Mouse (Mus musculus): Measurements from ENCODE around the gene Neu1. TPM values are rescaled to one million over a fixed set of nuclear protein-coding genes. Genes with fewer than 3 reads are reported as not detected.
"Not testable (repeated sequence)": the region's sequence is repeated elsewhere in the genome, so short reads cannot be mapped to it uniquely, and the experiment has no call there.

Gene Neu1
- polyA plus RNA-seq, 1 experiment = 448 TPM

GRCm38 (mm10) chr17:34959130-34959778 lies 28.2 kb downstream of the Neu1 start, which contains the start of gene Hspa1b:
Hspa1b (minus strand) TSS chr17:34959238.
- peak within 1 kb of the TSS; percentile 98 for H3K27ac ChIP-seq (ENCODE audit: insufficient read depth, low read depth, low read length)
- TF ChIP-seq POLR2A (IDR thresholded peaks at IDR 0.05; ENCODE audit: low read depth, low read length) = peak; percentile 51
- H3K4me1 ChIP-seq (ENCODE audit: control insufficient read depth, insufficient read depth, low read length); H3K36me3 ChIP-seq (ENCODE audit: control insufficient read depth, insufficient read depth, low read length); H3K27me3 ChIP-seq (replicated peaks; ENCODE audit: control insufficient read depth, insufficient read depth, low read length): not testable (repeated sequence)
- H3K4me3 ChIP-seq (ENCODE audit: insufficient read depth, low read depth, low read length) = peak within 1 kb of the TSS; percentile 68
- peak; percentile 96 for DNase-seq
- WGBS = under 1% methylated on average over 29 of the region's 32 CpGs

DNA sequence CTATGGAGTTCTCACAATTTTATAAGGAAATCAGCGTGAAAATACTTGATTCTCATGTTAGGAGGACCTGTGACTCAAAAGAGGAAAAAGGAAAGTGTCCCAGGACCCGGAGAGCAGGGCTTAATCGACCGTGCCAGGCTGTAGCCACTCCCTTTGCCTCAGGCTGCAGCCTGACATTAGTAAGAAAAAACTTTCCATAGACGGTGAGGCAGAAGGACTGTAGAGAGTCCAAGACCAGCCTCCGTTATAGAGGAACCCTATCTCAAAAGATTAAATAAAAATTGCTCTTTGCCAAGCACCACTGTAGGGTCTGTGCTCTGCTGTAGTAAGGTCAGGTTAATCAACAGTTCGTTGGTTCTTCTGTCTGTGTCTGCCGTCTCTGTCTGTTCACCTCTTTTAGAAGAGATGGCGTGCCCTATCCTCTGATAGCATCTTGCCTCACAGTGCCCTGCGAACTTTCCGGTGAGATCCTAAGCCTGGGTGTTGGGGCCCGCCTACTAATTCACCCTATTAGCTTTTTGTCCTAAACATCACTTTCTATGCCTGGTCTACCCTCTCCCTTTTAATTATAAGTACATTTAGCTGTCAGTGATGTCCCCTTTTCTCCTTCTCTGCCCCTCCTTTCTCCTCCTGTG lies 28.9 kb downstream of the Neu1 start:
- H3K4me3 ChIP-seq (ENCODE audit: insufficient read depth, low read depth, low read length) = peak overlapping the region; percentile 24
- TF ChIP-seq CTCF (conservative IDR thresholded peaks at IDR 0.05; ENCODE audit: insufficient read depth, insufficient read length, low read depth, low read length) = no peak
- no peak for TF ChIP-seq POLR2A (IDR thresholded peaks at IDR 0.05; ENCODE audit: low read depth, low read length)
- H3K27ac ChIP-seq (ENCODE audit: insufficient read depth, low read depth, low read length) = peak overlapping the region; percentile 98
- WGBS = 7% methylated on average over 12 of the region's 12 CpGs
- H3K27me3 ChIP-seq (replicated peaks; ENCODE audit: control insufficient read depth, insufficient read depth, low read length) = no peaks in the 10 kb centered on the region
- H3K36me3 ChIP-seq (ENCODE audit: control insufficient read depth, insufficient read depth, low read length) = no peaks in the 10 kb centered on the region
- DNase-seq = peak; percentile 84
- peaks cover 6% of the 10 kb centered on the region; the same call in 1 of the 2 replicates for H3K4me1 ChIP-seq (ENCODE audit: control insufficient read depth, insufficient read depth, low read length)

DNA sequence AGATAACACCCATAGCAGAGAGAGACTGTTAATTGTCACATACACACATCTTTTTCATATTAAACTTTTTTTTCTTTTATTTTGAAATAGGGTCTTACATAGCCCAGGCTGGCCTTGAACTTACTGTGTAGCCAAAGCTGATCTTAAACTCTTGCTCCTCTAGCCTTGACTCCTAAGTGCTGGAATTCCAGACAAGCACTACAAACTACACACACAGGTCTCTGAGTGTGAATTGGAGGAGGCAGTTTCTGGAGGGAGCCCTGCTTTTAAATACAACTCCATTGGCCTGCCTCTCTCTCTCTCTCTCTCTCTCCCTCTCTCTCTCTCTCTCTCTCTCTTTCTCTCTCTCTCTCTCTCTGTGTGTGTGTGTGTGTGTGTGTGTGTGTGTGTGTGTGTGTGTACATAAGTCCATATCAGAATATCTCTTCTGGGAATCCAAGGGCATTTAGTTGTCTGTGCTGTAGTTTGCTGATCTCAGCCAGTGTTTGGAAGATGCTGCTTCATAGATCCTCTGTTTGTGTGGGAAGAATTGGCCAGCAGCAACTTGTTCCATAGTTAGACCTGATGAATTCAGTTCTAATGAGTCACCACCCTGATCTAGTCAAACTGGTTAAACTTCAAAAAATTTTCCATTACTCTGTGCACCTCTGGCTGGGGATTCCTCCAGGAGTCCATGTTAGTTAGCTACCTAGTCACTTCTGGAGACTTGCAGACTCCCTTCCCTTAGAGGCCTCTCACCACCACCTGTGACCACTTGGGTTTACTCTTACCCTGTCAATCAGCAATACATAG lies 29.8 kb downstream of the Neu1 start:
- H3K27ac ChIP-seq (ENCODE audit: insufficient read depth, low read depth, low read length) = peak overlapping the region; percentile 83; the same call in 1 of the 2 replicates
- TF ChIP-seq CTCF (conservative IDR thresholded peaks at IDR 0.05; ENCODE audit: insufficient read depth, insufficient read length, low read depth, low read length) (no peak), POLR2A (IDR thresholded peaks at IDR 0.05; ENCODE audit: low read depth, low read length) (no peak)
- DNase-seq = peak; percentile 60
- H3K36me3 ChIP-seq (ENCODE audit: control insufficient read depth, insufficient read depth, low read length) = no peaks in the 10 kb centered on the region
- H3K4me1 ChIP-seq (ENCODE audit: control insufficient read depth, insufficient read depth, low read length) = peaks cover 9% of the 10 kb centered on the region; the same call in 1 of the 2 replicates
- H3K27me3 ChIP-seq (replicated peaks; ENCODE audit: control insufficient read depth, insufficient read depth, low read length) = no peaks in the 10 kb centered on the region
- no peak overlapping the region for H3K4me3 ChIP-seq (ENCODE audit: insufficient read depth, low read depth, low read length)

GRCm38 (mm10) chr17:34962125-34962524 lies 31.1 kb downstream of the Neu1 start:
- no peak for TF ChIP-seq CTCF (conservative IDR thresholded peaks at IDR 0.05; ENCODE audit: insufficient read depth, insufficient read length, low read depth, low read length)
- no peak for DNase-seq
- H3K36me3 ChIP-seq (ENCODE audit: control insufficient read depth, insufficient read depth, low read length) = no peaks in the 10 kb centered on the region
- no peak overlapping the region for H3K4me3 ChIP-seq (ENCODE audit: insufficient read depth, low read depth, low read length)
- H3K27me3 ChIP-seq (replicated peaks; ENCODE audit: control insufficient read depth, insufficient read depth, low read length) = no peaks in the 10 kb centered on the region
- H3K4me1 ChIP-seq (ENCODE audit: control insufficient read depth, insufficient read depth, low read length) = peaks cover 9% of the 10 kb centered on the region; the same call in 1 of the 2 replicates
- 45% methylated on average over 3 of the region's 3 CpGs for WGBS
- peak overlapping the region; percentile 83 for H3K27ac ChIP-seq (ENCODE audit: insufficient read depth, low read depth, low read length)

DNA sequence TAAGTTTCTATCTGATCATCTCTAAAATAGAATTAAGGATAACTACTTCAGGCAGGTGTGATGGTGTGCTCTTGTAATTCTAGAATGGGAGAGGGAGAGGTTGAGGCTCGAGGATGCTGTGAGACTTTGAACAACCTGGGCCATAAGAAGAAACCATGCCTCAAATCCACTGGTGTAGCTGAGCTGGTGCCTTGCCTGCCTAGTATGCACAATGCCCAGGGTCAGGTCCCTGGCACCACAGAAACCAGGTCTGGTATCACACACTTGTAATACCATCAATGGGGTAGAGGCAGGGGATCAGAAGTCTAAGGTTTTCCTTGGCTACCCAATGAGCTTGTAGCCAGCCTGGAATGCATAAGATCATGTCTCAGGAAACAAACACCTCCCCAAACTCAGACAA lies 31.8 kb downstream of the Neu1 start:
- Histone ChIP-seq H3K27ac (ENCODE audit: insufficient read depth, low read depth, low read length) (0 out of 2 replicates have a peak overlapping the region, but pooled peaks have one; percentile 39), H3K4me3 (ENCODE audit: insufficient read depth, low read depth, low read length) (no peak overlapping the region), H3K36me3 (ENCODE audit: control insufficient read depth, insufficient read depth, low read length) (no peaks in the 10 kb centered on the region), H3K27me3 (replicated peaks; ENCODE audit: control insufficient read depth, insufficient read depth, low read length) (no peaks in the 10 kb centered on the region), H3K4me1 (ENCODE audit: control insufficient read depth, insufficient read depth, low read length) (peaks cover 9% of the 10 kb centered on the region; the same call in 1 of the 2 replicates)
- 82% methylated on average over 1 of the region's 1 CpGs for WGBS
- no peak for DNase-seq
- TF ChIP-seq CTCF (conservative IDR thresholded peaks at IDR 0.05; ENCODE audit: insufficient read depth, insufficient read length, low read depth, low read length) (no peak), POLR2A (IDR thresholded peaks at IDR 0.05; ENCODE audit: low read depth, low read length) (no peak)

DNA sequence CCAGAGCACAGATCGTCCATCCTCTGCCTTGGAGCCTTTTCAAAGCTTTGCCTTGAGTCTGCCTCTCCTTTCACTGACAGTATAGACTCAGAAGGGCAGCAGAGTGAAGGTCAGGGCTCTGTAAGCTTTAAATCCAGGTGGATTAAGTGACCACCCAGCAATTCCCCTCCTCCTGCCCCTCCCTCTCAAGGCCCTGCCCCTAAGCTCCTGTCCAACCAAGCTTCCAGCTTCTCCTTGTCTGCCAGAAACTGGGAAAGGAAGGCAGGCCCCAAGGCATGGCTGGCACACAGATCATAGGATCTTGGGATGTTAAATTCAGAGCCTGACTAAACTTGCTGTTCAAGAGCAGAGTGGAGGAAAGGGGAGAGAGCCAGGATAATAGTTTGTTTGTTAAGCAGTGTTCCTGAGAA lies 33.6 kb downstream of the Neu1 start:
- Histone ChIP-seq H3K27ac (ENCODE audit: insufficient read depth, low read depth, low read length) (peak overlapping the region; percentile 85), H3K4me1 (ENCODE audit: control insufficient read depth, insufficient read depth, low read length) (peaks cover 9% of the 10 kb centered on the region; the same call in 1 of the 2 replicates), H3K4me3 (ENCODE audit: insufficient read depth, low read depth, low read length) (no peak overlapping the region), H3K36me3 (ENCODE audit: control insufficient read depth, insufficient read depth, low read length) (no peaks in the 10 kb centered on the region), H3K27me3 (replicated peaks; ENCODE audit: control insufficient read depth, insufficient read depth, low read length) (no peaks in the 10 kb centered on the region)
- 42% methylated on average over 1 of the region's 1 CpGs for WGBS
- TF ChIP-seq POLR2A (IDR thresholded peaks at IDR 0.05; ENCODE audit: low read depth, low read length) (no peak), CTCF (conservative IDR thresholded peaks at IDR 0.05; ENCODE audit: insufficient read depth, insufficient read length, low read depth, low read length) (no peak)
- peak; percentile 75 for DNase-seq

- H3K27me3 ChIP-seq (replicated peaks; ENCODE audit: control insufficient read depth, insufficient read depth, low read length) = no peaks in the 10 kb centered on the region
- peak overlapping the region; percentile 15; the same call in 1 of the 2 replicates for H3K27ac ChIP-seq (ENCODE audit: insufficient read depth, low read depth, low read length)
- H3K4me1 ChIP-seq (ENCODE audit: control insufficient read depth, insufficient read depth, low read length) = 0 out of 2 replicates have a peak, but pooled peaks cover 5% of the 10 kb centered on the region
- no peak for TF ChIP-seq POLR2A (IDR thresholded peaks at IDR 0.05; ENCODE audit: low read depth, low read length)
- no peak for TF ChIP-seq CTCF (conservative IDR thresholded peaks at IDR 0.05; ENCODE audit: insufficient read depth, insufficient read length, low read depth, low read length)
- WGBS = 69% methylated on average over 5 of the region's 5 CpGs
- H3K4me3 ChIP-seq (ENCODE audit: insufficient read depth, low read depth, low read length) = no peak overlapping the region
- no peak for DNase-seq
- no peaks in the 10 kb centered on the region for H3K36me3 ChIP-seq (ENCODE audit: control insufficient read depth, insufficient read depth, low read length)
These were observed 34.6 kb downstream of the Neu1 start for GRCm38 (mm10) chr17:34965627-34966026.

DNA sequence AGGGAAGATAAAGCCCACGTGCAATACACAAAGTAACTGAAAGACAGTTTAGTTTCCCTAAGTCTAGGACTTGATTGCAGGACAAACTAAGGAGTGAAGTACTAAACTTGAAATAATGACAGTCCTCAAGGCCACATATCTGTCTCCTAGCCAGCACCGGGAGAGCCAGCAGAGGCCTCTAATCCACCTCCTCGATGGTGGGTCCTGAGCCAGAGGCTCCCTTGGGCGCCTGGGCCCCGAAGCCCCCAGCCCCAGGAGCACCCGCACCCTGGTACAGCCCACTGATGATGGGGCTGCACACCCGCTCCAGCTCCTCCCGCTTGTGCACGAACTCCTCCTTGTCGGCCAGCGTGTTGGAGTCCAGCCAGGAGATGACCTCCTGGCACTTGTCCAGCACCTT lies 38.8 kb downstream of the Neu1 start, which contains the start of gene Gm20481:
Gm20481 (plus strand) TSS at position 91 of the 400 bp plus-strand sequence.
- H3K36me3 ChIP-seq (ENCODE audit: control insufficient read depth, insufficient read depth, low read length); H3K27ac ChIP-seq (ENCODE audit: insufficient read depth, low read depth, low read length); H3K27me3 ChIP-seq (replicated peaks; ENCODE audit: control insufficient read depth, insufficient read depth, low read length); H3K4me1 ChIP-seq (ENCODE audit: control insufficient read depth, insufficient read depth, low read length); DNase-seq; H3K4me3 ChIP-seq (ENCODE audit: insufficient read depth, low read depth, low read length): not testable (repeated sequence)
- 68% methylated on average over 9 of the region's 11 CpGs for WGBS

GRCm38 (mm10) chr17:34970850-34971249 lies 39.8 kb downstream of the Neu1 start:
- H3K27ac ChIP-seq (ENCODE audit: insufficient read depth, low read depth, low read length); H3K4me3 ChIP-seq (ENCODE audit: insufficient read depth, low read depth, low read length); DNase-seq; H3K4me1 ChIP-seq (ENCODE audit: control insufficient read depth, insufficient read depth, low read length); H3K27me3 ChIP-seq (replicated peaks; ENCODE audit: control insufficient read depth, insufficient read depth, low read length); H3K36me3 ChIP-seq (ENCODE audit: control insufficient read depth, insufficient read depth, low read length): not testable (repeated sequence)
- WGBS = 35% methylated on average over 25 of the region's 37 CpGs

Data from kidney, adult 2 months (tissue).